Mouse (Mus musculus) splenic B cell, adult 2 months (primary cell): ENCODE measurements around the gene Satb1.

Source experiments
- DNase-seq: peaks from one replicate; pipeline ENCODE4 v3.0.0-alpha.2; 2011; ENCODE audit warnings: low read depth, low spot score
- H3K27me3 ChIP-seq: 2 replicates; pipeline ENCODE4 v1.6.1; 2012; ENCODE audit warnings: mild to moderate bottlenecking, low read length, moderate library complexity, mixed read lengths; ENCODE audit not compliant: control insufficient read depth, poor library complexity, insufficient read depth, severe bottlenecking
- H3K36me3 ChIP-seq: 2 replicates; pipeline ENCODE4 v1.6.1; 2012; ENCODE audit warnings: mild to moderate bottlenecking, low read length, moderate library complexity, mixed read lengths; ENCODE audit not compliant: control insufficient read depth, poor library complexity, insufficient read depth, severe bottlenecking

The Satb1 gene

DNA sequence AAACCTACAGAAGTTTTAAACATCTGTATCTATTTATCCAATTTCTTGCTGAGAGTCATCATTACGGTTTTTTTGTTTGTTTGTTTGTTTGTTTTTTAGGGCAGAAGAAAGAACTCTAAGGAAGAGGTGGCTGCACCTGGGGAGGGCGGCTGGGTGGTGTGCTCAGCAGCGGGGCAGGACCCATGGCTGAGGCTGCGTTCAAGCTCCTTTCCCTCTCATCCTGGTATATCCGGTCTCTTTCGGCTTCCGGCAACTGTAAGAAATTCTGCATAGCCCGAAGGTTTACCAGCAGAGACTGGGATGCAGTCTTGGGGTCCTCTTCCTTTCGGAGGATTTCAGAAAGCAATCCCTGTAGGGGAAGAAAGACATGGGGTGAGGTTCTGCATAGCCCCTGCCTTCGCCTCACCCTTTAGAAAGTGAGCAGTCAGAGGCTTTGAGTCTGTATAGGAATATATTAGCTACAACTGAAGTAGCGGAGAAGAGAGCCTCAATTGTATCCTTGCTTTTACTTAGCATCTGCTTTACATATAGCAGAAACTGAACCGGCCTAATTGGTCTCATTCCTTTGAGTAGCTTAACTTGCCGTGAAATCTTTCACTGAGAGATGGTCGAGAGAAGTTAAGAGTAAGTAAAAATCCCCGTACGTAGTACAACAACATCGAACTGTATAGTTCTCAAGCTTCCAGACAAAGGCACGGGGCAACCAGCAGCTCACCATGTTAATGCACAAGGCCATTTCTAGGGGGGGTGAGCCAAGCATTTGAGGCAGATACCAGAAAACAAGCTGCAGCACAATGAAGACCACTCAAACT is 57.8 kb downstream of the Satb1 start:
- no peak for DNase-seq
- H3K27me3 ChIP-seq, result no peaks in the 10 kb centered on the region
- H3K36me3 ChIP-seq, result peaks cover 14% of the 10 kb centered on the region

DNA sequence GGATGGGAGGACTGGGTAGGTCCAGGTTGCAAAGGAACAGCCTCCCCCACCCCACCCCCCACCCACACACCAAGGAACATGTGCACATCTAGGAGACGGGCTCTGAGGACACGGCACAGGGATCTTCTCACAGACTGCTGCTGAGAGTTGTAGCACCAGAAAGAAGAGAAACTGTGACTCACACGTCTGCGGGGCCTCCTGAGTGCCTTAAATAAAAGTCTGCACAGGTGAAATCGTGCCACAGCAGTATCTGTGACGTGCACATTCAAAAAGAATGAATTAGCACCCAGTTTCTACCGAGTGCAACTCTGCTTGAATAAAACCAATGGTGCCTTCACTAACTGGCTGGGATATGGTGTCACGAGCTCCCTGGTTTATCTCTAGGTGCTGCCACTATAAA is 69.5 kb downstream of the Satb1 start:
- no peak for DNase-seq
- H3K36me3 ChIP-seq, result peaks cover 13% of the 10 kb centered on the region

DNA sequence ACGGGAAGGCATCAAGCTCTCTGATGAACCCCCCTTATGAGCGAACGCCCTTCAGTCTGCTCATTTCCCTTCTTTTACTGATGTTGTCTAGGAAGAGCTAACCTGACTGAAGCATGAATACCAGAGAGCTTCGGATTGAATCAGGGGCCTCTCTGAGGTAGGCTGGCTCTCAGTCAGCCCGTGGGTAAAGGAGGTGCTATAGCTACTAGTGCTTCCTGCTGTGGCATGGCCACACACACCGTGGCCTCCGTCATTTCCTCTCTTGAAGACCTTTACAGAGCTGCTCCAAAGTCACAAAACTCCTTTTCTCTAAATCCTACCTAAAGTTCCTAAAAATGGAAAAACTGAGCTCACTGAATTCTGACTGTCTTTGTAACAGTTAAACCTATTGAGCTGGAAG is 70.6 kb downstream of the Satb1 start:
- no peak for DNase-seq
- Histone ChIP-seq H3K36me3 (peaks cover 13% of the 10 kb centered on the region), H3K27me3 (no peaks in the 10 kb centered on the region)

More for the DNA sequence above, 69.5 kb downstream of the Satb1 start:
- no peaks in the 10 kb centered on the region for H3K27me3 ChIP-seq

DNA sequence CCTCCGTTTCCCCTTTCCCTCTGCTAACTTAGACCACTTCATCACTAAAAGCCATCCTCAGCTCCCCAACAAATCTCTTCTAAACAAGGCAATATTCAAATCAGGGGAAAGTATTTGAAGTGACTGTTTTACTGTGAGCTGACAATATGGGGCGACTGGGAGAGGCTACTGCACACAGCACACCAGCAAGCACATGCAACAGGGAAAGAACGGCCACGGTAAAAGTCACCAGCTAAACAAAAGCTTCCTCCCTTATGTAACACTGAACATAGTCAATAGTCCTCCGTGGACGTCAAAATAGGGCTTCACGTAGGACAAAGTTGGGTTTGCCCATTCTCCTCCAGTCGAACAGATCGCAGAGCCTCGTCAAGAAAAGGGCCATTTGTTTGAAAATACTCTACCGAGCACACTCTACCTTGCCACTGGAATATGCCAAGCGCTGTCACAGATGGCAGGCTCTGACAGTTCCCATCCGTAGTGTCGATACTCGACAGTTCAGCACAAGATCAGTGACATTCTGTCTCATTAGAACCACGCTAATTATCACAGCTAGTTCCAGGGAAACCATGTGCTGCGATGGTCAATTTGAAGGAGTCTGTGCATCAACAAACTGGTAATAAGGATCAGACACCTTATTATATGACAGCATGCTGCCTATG is 72.0 kb downstream of the Satb1 start:
- no peak for DNase-seq
- Histone ChIP-seq H3K27me3 (no peaks in the 10 kb centered on the region), H3K36me3 (peaks cover 12% of the 10 kb centered on the region)

DNA sequence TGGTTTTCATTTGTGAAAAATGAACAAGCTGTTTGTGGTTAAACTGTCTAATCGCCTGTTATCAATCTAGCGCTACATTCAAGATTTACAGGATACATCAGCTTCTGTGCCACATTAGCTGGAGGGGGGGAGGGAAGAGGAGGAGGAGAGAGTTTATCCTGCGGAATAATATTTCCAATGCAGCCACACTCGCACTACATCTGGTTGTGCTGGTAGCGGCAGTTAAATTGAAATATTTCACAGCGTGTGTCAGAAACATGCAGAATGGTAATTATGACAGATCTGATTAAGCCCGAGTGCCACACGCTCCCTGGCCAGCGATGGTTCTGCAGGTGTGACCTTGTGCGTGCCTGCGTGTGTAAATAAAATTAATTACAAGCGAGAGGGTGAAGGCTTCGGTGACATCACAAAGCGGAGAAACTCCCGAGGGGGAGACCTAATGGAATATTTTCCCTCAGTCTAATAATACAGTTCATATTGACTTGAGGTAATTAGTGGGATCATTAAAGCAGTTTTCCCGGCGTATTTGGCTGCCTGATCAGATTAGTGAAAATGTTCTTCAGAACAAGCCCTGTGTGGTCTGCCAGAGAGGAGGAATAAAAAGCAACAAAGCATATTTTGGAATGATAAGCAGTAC is 72.7 kb downstream of the Satb1 start:
- no peak for DNase-seq
- Histone ChIP-seq H3K36me3 (peaks cover 9% of the 10 kb centered on the region), H3K27me3 (no peaks in the 10 kb centered on the region)

DNA sequence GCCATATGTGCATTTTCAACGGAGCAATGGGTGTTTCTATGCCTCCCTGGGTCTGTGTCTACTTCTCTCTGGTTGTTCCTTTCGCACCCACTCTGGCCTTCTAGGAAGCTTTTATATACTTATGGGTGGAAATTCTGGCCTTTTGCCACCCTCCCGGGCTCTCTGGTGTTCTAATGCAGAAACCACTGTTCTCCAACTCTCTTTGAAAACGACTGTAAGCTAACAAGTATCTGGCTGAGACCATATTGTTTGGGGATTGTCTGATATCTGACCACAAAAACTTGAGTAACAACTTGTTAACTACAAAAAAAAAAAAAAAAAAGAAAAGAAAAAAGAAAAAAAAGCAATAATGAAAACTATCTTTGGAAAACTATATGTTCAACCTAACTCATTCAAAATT is 73.6 kb downstream of the Satb1 start:
- DNase-seq, result no peak
- Histone ChIP-seq H3K27me3 (no peaks in the 10 kb centered on the region), H3K36me3 (peaks cover 9% of the 10 kb centered on the region)

DNA sequence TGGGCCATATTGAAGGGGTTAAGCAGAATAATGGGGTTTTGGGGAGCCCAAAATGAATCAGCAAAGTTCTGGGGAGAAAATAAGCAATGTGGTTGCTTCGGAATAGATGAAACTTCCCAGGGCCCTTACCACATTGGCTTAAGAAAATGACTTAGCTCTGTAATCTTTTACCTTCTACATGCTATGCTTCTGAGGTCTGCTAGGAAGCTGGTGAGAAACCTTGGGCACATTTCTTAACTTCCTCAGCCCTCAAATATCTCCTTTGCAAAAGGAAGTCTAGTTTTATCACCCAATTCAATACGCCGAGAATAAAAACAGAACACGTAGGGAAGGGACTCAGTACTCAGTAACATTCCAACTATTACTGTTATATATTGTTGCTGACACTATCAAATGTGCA is 80.9 kb downstream of the Satb1 start:
- no peaks in the 10 kb centered on the region for H3K27me3 ChIP-seq
- peaks cover 5% of the 10 kb centered on the region; the same call in 1 of the 2 replicates for H3K36me3 ChIP-seq
- no peak for DNase-seq

DNA sequence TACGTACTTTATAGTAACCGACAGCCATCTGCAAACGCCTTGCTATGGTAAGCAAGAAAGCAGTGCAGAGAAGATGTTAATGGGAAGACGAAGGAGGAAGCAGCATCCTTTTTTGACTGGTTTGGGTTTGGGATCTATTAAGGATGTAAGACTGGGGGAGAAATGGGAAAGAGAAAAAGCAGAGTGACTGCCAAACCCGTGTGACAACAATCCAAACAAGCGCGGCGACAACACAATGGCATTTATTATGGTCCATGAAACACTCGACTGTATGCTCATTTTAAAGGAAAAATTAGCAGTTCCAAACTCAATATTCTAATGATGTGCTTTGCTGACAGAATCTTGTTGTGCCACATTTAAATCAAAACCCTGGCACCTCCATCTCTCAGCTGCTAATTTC is 85.9 kb downstream of the Satb1 start:
- Histone ChIP-seq H3K27me3 (no peaks in the 10 kb centered on the region), H3K36me3 (peaks cover 11% of the 10 kb centered on the region; the same call in 1 of the 2 replicates)
- no peak for DNase-seq

DNA sequence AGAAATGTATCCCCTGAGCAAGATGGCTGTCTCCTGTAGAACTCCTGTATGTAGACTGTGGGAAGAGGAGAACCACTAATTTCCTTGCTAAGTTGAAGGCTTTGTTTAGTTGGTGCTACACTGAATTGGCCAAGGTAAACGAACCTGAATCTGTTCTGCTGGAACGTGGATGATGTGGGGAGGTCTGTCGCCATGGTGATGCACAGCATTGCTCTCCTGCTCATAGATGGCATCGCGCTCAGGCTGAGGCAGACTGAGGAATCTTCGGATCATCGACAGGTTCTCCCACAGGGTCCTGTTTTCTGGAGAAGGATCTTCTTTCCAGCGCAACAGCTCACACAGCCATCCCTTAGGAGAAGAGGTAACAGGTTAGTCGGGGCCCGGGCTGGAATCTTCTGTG is 90.6 kb downstream of the Satb1 start:
- H3K27me3 ChIP-seq, result no peaks in the 10 kb centered on the region
- no peak for DNase-seq
- peaks cover 11% of the 10 kb centered on the region; the same call in 1 of the 2 replicates for H3K36me3 ChIP-seq

DNA sequence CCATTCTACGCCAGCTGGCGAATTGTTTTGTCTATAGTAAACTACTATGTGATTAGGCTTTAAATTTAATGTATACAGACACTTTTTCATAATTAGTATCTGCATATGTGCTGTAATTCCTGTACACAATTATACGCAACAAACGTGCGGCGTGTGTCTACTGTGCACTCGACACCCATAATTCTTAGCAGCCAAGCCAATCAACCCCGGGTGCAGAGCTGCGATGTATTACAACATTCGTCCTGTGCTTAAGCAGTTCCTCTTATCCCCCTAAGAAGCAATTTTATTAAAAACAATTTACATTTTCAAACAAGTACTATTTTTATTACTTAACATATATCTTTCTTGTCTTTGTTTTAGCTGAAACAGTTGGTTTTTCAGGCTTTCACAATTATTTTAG is 92.0 kb downstream of the Satb1 start:
- Histone ChIP-seq H3K36me3 (peaks cover 8% of the 10 kb centered on the region; the same call in 1 of the 2 replicates), H3K27me3 (no peaks in the 10 kb centered on the region)
- no peak for DNase-seq

DNA sequence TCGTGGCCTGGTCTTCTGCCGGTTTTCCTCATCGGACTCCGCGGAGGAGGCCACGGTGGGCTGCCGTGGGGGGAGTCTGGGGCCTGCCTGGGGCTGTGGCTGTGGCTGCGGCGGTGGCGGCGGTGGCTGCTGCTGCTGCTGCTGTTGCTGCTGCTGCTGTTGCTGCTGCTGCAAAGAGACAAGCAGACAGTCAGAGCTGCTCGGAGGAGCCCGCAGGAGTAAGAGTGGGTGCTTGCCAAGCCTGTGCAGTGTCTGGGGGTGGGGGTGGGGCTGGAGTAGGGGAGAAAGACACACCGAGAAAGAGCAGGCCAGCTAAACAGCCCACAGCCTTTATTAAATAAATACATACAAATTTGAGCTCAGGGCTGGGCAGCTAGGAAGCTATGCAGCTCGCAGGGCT is 92.8 kb downstream of the Satb1 start:
- Histone ChIP-seq H3K36me3 (peaks cover 8% of the 10 kb centered on the region; the same call in 1 of the 2 replicates), H3K27me3 (no peaks in the 10 kb centered on the region)
- no peak for DNase-seq

DNA sequence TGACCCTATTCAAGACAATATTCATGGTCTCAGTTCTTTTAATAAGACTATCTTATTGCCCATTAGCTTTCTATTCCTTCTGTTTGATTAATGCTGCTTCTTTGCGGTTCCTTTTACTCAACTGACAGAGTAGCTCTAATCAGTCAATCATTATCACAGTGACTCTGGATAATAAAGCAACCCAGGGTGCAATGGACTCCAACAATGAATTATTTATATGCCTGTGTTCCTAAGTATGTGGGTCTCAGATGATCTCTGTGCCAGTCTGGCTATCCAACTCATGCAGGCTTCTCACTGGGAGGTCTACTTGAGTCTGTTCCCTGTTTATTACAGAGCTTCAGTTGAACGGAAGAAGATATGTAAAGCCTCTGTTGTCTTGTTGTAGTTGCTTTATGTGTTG is 108.6 kb downstream of the Satb1 start:
- DNase-seq, result no peak
- no peaks in the 10 kb centered on the region for H3K27me3 ChIP-seq
- no peaks in the 10 kb centered on the region for H3K36me3 ChIP-seq

DNA sequence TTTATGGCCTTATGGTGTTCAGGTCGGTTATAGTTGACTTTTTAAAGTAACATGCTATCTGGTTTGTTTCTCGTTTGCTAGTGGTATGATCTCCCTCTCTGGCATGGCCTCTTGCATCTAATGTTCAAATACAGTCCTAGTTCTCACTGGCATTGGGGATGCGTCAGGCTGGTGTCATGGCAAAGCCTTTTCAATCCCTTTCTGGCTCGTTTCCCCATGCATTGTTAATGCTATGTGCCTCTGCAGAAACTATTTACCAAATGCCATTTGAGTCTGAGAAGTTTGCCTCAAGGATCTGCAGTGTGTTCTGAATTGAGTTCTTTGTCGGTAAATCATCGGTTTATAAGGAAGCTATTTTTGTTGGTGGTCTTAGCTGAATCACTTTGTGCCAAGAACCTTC is 137.4 kb downstream of the Satb1 start:
- Histone ChIP-seq H3K27me3 (no peaks in the 10 kb centered on the region), H3K36me3 (no peaks in the 10 kb centered on the region; the same call in 1 of the 2 replicates)
- no peak for DNase-seq

DNA sequence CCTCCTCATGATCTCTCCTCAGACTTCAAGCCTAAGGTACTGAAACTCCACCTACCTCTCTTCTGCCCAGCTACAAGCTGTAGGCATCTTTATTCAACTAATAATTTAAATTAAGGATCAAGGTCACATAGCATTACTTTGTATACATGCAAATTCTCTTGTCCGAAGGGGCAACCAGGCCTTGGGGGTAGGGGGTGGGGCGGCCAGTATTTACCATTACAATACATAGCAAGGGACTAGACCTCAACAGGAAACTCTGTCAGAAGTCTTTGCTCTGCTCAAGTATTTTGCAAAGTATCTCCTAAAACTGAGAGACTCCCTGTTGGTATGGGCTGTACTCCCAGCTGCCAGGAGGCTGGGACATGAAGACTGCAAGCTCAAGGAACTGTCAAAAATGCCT is 137.8 kb downstream of the Satb1 start:
- H3K27me3 ChIP-seq, result no peaks in the 10 kb centered on the region
- H3K36me3 ChIP-seq, result no peaks in the 10 kb centered on the region; the same call in 1 of the 2 replicates
- no peak for DNase-seq

DNA sequence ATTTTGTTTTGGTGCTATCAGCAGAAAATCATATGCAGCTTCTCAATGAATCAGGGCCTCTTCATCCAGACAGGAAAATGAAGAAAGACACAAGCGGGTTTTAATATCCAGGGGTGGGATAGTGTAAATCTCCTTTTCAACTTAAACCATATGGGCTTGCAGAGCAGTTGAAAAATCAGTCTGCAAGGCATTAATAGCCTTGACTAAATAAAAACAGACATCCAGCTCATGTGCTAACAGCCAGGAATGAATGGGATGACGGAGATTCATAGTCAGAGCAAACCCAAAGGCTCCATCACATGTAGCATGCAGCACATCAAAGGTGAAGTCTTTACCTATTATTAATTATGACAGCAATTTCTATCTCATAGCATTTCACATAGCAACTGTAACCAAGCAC is 142.6 kb downstream of the Satb1 start:
- no peak for DNase-seq
- Histone ChIP-seq H3K27me3 (no peaks in the 10 kb centered on the region), H3K36me3 (no peaks in the 10 kb centered on the region)
